9 mouse cellular contexts compared by ENCODE assay signal in the genomic region with DNA sequence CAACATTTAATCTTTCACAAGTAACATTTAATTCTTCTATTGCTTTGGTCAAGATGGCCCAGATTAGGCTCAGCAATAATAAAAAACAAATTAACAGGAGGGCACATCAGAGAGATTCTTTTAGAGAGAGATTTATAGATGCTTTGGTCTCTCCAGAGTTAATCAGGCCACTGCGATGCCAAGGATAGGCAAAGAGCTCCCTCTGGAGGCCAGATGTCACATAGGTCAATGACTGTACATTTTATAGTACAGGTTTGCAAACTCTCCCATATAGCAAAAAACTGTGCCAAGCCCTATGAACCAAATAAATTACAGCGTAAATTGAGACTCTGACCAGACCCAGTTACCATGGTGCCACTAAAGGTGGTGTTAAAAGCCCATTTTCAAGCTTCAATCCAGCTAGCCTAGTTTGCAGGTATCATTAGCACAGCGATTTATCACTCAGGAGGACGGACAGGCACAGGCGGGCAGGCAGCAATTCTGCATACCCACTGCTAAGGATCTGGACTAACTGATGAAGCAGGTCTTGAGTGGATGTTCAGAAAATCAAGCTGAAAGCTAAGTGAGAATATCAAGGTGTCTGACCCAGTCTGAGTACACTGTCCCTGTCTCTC. TPM values are rescaled to one million over a fixed set of nuclear protein-coding genes. Genes with fewer than 3 reads are reported as not detected.
DNase-seq lines count a peak whose midpoint lies in the region; ATAC-seq and TF ChIP-seq lines count a peak whose summit lies in the region.
"Had no signal": no experiment of that assay in that cellular context is flagged by ENCODE, and none has a peak within 500 bp of the region (broad histone marks: within the 10 kb centered on the region; RNA-seq: fewer than 3 reads in every experiment).

No protein-coding gene starts in this region.

- DNase-seq in CD4-positive, CD25-positive, alpha-beta regulatory T cell, adult 2 months (ENCODE audit: low read depth, low spot score) = peak; percentile 84
- DNase-seq in adrenal gland, postnatal 14 days = peak; percentile 79
- DNase-seq in embryonic facial prominence, embryonic 11.5 days (ENCODE audit: low spot score) = peak; percentile 82
- peak; percentile 72 to 78 for DNase-seq in heart, postnatal 10 days
- peak; percentile 58 to 83 for DNase-seq in kidney, postnatal 36 days
- DNase-seq in liver, postnatal 0 days = peak; percentile 61
- DNase-seq in stomach, postnatal 0 days (ENCODE audit: low spot score) = peak; percentile 64

- no peak overlapping the region for H3K27ac ChIP-seq in embryonic facial prominence, embryonic 11.5 days (replicated peaks; ENCODE audit: low read depth, low read length)
- H3K27ac ChIP-seq in liver, postnatal 0 days (ENCODE audit: low read depth) = no peak overlapping the region
- no peak overlapping the region for H3K27ac ChIP-seq in neural tube, embryonic 14.5 days (ENCODE audit: low read depth, low read length)
- no peak overlapping the region for H3K27ac ChIP-seq in stomach, postnatal 0 days (replicated peaks)
- H3K27ac ChIP-seq: embryonic facial prominence, embryonic 15.5 days had no signal

- 0 out of 2 replicates have a peak, but pooled peaks have one; percentile 44 for ATAC-seq in embryonic facial prominence, embryonic 11.5 days (replicated peaks; ENCODE audit: insufficient number of reproducible peaks, low FRiP score, low TSS enrichment, low read depth)
- peak; percentile 56; the same call in 1 of the 2 replicates for ATAC-seq in liver, postnatal 0 days
- peak; percentile 88 for ATAC-seq in neural tube, embryonic 14.5 days (ENCODE audit: low read depth)
- peak; percentile 62; the same call in 1 of the 2 replicates for ATAC-seq in stomach, postnatal 0 days (ENCODE audit: low FRiP score, low TSS enrichment)

- H3K4me2 ChIP-seq in embryonic facial prominence, embryonic 11.5 days (ENCODE audit: low read depth, low read length) = no peak overlapping the region
- no peak overlapping the region for H3K4me2 ChIP-seq in liver, postnatal 0 days (ENCODE audit: low read depth, low read length)
- H3K4me2 ChIP-seq in neural tube, embryonic 14.5 days (ENCODE audit: low read depth, low read length) = no peak overlapping the region
- no peak overlapping the region for H3K4me2 ChIP-seq in stomach, postnatal 0 days (replicated peaks; ENCODE audit: low read depth)
- H3K4me2 ChIP-seq: embryonic facial prominence, embryonic 15.5 days had no signal

- no peaks in the 10 kb centered on the region for H3K4me1 ChIP-seq in embryonic facial prominence, embryonic 11.5 days (ENCODE audit: control insufficient read depth, insufficient read depth, low read length)
- no peaks in the 10 kb centered on the region for H3K4me1 ChIP-seq in liver, postnatal 0 days (ENCODE audit: insufficient read depth)
- H3K4me1 ChIP-seq in neural tube, embryonic 14.5 days (ENCODE audit: control insufficient read depth, insufficient read depth, low read length) = no peaks in the 10 kb centered on the region
- no peaks in the 10 kb centered on the region for H3K4me1 ChIP-seq in stomach, postnatal 0 days (replicated peaks; ENCODE audit: control insufficient read depth, insufficient read depth)
- H3K4me1 ChIP-seq: embryonic facial prominence, embryonic 15.5 days had no signal

- H3K36me3 ChIP-seq in embryonic facial prominence, embryonic 11.5 days (replicated peaks; ENCODE audit: control insufficient read depth, insufficient read depth, low read depth, low read length) = no peaks in the 10 kb centered on the region
- no peaks in the 10 kb centered on the region for H3K36me3 ChIP-seq in liver, postnatal 0 days (replicated peaks; ENCODE audit: insufficient read depth, low read length)
- no peaks in the 10 kb centered on the region for H3K36me3 ChIP-seq in neural tube, embryonic 14.5 days (ENCODE audit: control insufficient read depth, insufficient read depth, low read length)
- no peaks in the 10 kb centered on the region for H3K36me3 ChIP-seq in stomach, postnatal 0 days (ENCODE audit: control insufficient read depth, insufficient read depth, low read length)
- H3K36me3 ChIP-seq: embryonic facial prominence, embryonic 15.5 days had no signal

- no peak for TF ChIP-seq EP300 in liver, postnatal 0 days (IDR thresholded peaks at IDR 0.05; ENCODE audit: low read depth)
- TF ChIP-seq EP300 in stomach, postnatal 0 days (optimal IDR thresholded peaks at IDR 0.05) = no peak

- peak; percentile 81 for TF ChIP-seq CTCF in liver, postnatal 0 days (IDR thresholded peaks at IDR 0.05; ENCODE audit: low read depth)
- TF ChIP-seq CTCF in stomach, postnatal 0 days (IDR thresholded peaks at IDR 0.05; ENCODE audit: low read depth) = peak; percentile 87

- H3K9ac ChIP-seq in embryonic facial prominence, embryonic 11.5 days (replicated peaks; ENCODE audit: low read length) = no peak overlapping the region
- no peak overlapping the region for H3K9ac ChIP-seq in liver, postnatal 0 days (replicated peaks)
- no peak overlapping the region for H3K9ac ChIP-seq in neural tube, embryonic 14.5 days (replicated peaks; ENCODE audit: low read depth, low read length)
- no peak overlapping the region for H3K9ac ChIP-seq in stomach, postnatal 0 days (ENCODE audit: low read length)
- H3K9ac ChIP-seq: embryonic facial prominence, embryonic 15.5 days had no signal

- no peak overlapping the region for H3K4me3 ChIP-seq in embryonic facial prominence, embryonic 11.5 days (ENCODE audit: low read depth, low read length)
- no peak overlapping the region for H3K4me3 ChIP-seq in liver, postnatal 0 days (ENCODE audit: low read depth, low read length)
- H3K4me3 ChIP-seq in neural tube, embryonic 14.5 days (ENCODE audit: low read depth, low read length) = no peak overlapping the region
- no peak overlapping the region for H3K4me3 ChIP-seq in stomach, postnatal 0 days (ENCODE audit: low read depth, low read length)
- H3K4me3 ChIP-seq: embryonic facial prominence, embryonic 15.5 days had no signal

- no peaks in the 10 kb centered on the region for H3K9me3 ChIP-seq in embryonic facial prominence, embryonic 11.5 days (replicated peaks; ENCODE audit: control insufficient read depth, low read length)
- H3K9me3 ChIP-seq in liver, postnatal 0 days (ENCODE audit: low read length) = no peaks in the 10 kb centered on the region
- H3K9me3 ChIP-seq in neural tube, embryonic 14.5 days (ENCODE audit: control insufficient read depth, low read length) = no peaks in the 10 kb centered on the region
- no peaks in the 10 kb centered on the region for H3K9me3 ChIP-seq in stomach, postnatal 0 days (ENCODE audit: control insufficient read depth, low read length)
- H3K9me3 ChIP-seq: embryonic facial prominence, embryonic 15.5 days had no signal

- intact Hi-C loops in heart, postnatal 10 days (cut with DNase I) = loop anchor here (1.0 to 5.0 kb wide), 3 partner anchors 218 to 433 kb away; no protein-coding TSS in a partner anchor

- H3K27me3 ChIP-seq in embryonic facial prominence, embryonic 11.5 days (ENCODE audit: control insufficient read depth, insufficient read depth, low read length) = no peaks in the 10 kb centered on the region
- H3K27me3 ChIP-seq in liver, postnatal 0 days (ENCODE audit: insufficient read depth, low read length) = no peaks in the 10 kb centered on the region
- H3K27me3 ChIP-seq in neural tube, embryonic 14.5 days (ENCODE audit: control insufficient read depth, insufficient read depth, low read length) = no peaks in the 10 kb centered on the region
- no peaks in the 10 kb centered on the region for H3K27me3 ChIP-seq in stomach, postnatal 0 days (ENCODE audit: control insufficient read depth, insufficient read depth, low read length)
- H3K27me3 ChIP-seq: embryonic facial prominence, embryonic 15.5 days had no signal

- WGBS in embryonic facial prominence, embryonic 11.5 days = 53% methylated on average over 5 of the region's 5 CpGs
- 49% methylated on average over 5 of the region's 5 CpGs for WGBS in liver, postnatal 0 days (ENCODE audit: insufficient replicate concordance)
- 56% methylated on average over 5 of the region's 5 CpGs for WGBS in neural tube, embryonic 14.5 days
- 47% methylated on average over 5 of the region's 5 CpGs for WGBS in stomach, postnatal 0 days

RNA-seq across cellular contexts. Expression of a gene that starts 20.3 kb away (rescaled TPM):
- total RNA-seq in adrenal gland, postnatal 14 days (2021) = 0.34 TPM in 1 of 2 replicates, not detected in the other
- polyA plus RNA-seq in embryonic facial prominence, embryonic 11.5 days (2014; fragmentation: Nextera tagmentation; extraction: Ambion mirVana) = 0.15 and 0.32 TPM in 2 replicates
- total RNA-seq in heart, postnatal 10 days (2021) = under 1 TPM; 0.10 to 0.14 TPM
- 2.4 and 2.8 TPM in 2 replicates for polyA plus RNA-seq in liver, postnatal 0 days (2015; fragmentation: Nextera tagmentation; extraction: Ambion mirVana)
- not detected in 2 replicates for polyA plus RNA-seq in neural tube, embryonic 14.5 days (2014; fragmentation: Nextera tagmentation; extraction: Ambion mirVana)
- 0.11 and 0.12 TPM in 2 replicates for polyA plus RNA-seq in stomach, postnatal 0 days (2015; fragmentation: Nextera tagmentation; extraction: Ambion mirVana)

RNA-seq across cellular contexts. Expression of a gene that starts 23.4 kb away (rescaled TPM):
- total RNA-seq in adrenal gland, postnatal 14 days (2021) = 0.15 TPM in 1 of 2 replicates, not detected in the other
- polyA plus RNA-seq in embryonic facial prominence, embryonic 11.5 days (2014; fragmentation: Nextera tagmentation; extraction: Ambion mirVana) = 0.15 and 0.18 TPM in 2 replicates
- total RNA-seq in heart, postnatal 10 days (2021) = not detected
- 0.30 and 0.34 TPM in 2 replicates for polyA plus RNA-seq in liver, postnatal 0 days (2015; fragmentation: Nextera tagmentation; extraction: Ambion mirVana)
- polyA plus RNA-seq in neural tube, embryonic 14.5 days (2014; fragmentation: Nextera tagmentation; extraction: Ambion mirVana) = 0.12 TPM in 1 of 2 replicates, not detected in the other
- 10.2 and 10.6 TPM in 2 replicates for polyA plus RNA-seq in stomach, postnatal 0 days (2015; fragmentation: Nextera tagmentation; extraction: Ambion mirVana)
